Mouse (Mus musculus) liver, adult (tissue): ENCODE data around the gene Scnn1a.

ENCODE experiments used
- GATA4 ChIP-seq: IDR thresholded peaks from 2 replicates; pipeline ENCODE4 v1.6.1; 2014; ENCODE audit warnings: mild to moderate bottlenecking, low read length; ENCODE audit not compliant: insufficient replicate concordance

Gene Scnn1a

GRCm38 (mm10) chr6:125302231-125302982 is 18.1 kb upstream of the Scnn1a start:
- peak; percentile 13; the same call in 1 of the 2 replicates for TF ChIP-seq GATA4

- TF ChIP-seq GATA4: no peak
These were observed 17.2 kb upstream of the Scnn1a start for GRCm38 (mm10) chr6:125303242-125303641.

- no peak for TF ChIP-seq GATA4
These were observed 15.0 kb upstream of the Scnn1a start for GRCm38 (mm10) chr6:125305465-125305864.

GRCm38 (mm10) chr6:125307091-125307490 is 13.4 kb upstream of the Scnn1a start:
- TF ChIP-seq GATA4: no peak

GRCm38 (mm10) chr6:125308921-125309320 is 11.5 kb upstream of the Scnn1a start:
- no peak for TF ChIP-seq GATA4

GRCm38 (mm10) chr6:125309406-125309805 is 11.1 kb upstream of the Scnn1a start:
- TF ChIP-seq GATA4: no peak

GRCm38 (mm10) chr6:125312171-125312570 is 8.3 kb upstream of the Scnn1a start:
- no peak for TF ChIP-seq GATA4

- no peak for TF ChIP-seq GATA4
These were observed 7.7 kb upstream of the Scnn1a start for GRCm38 (mm10) chr6:125312581-125313355.

- peak; percentile 69; the same call in 1 of the 2 replicates for TF ChIP-seq GATA4
These were observed 6.8 kb upstream of the Scnn1a start, which contains the start of gene Ltbr for GRCm38 (mm10) chr6:125313546-125314230. Ltbr (minus strand) TSS chr6:125313885.

- TF ChIP-seq GATA4: no peak
These were observed 6.3 kb upstream of the Scnn1a start for GRCm38 (mm10) chr6:125314231-125314563.

- TF ChIP-seq GATA4: no peak; the same call in 1 of the 2 replicates
These were observed 5.7 kb upstream of the Scnn1a start for GRCm38 (mm10) chr6:125314746-125315145.

- TF ChIP-seq GATA4: no peak
These were observed 3.4 kb upstream of the Scnn1a start for GRCm38 (mm10) chr6:125317077-125317476.

- no peak for TF ChIP-seq GATA4
These were observed 1.2 kb upstream of the Scnn1a start for GRCm38 (mm10) chr6:125318981-125319918.

GRCm38 (mm10) chr6:125319919-125320296 is 551 bp upstream of the Scnn1a start:
- TF ChIP-seq GATA4: no peak
